Mouse (Mus musculus) layer of hippocampus, adult 8-10 months (tissue): ENCODE measurements around the gene Pitpnm3. TPM values are rescaled to one million over a fixed set of nuclear protein-coding genes. Genes with fewer than 3 reads are reported as not detected.

Experiments
- DNase-seq, 2 experiments: peaks; one replicate each; pipeline ENCODE4 v3.0.0; 2022; ENCODE audit warnings: low spot score in 2 of 2
- total RNA-seq, 4 experiments: library from RNA; stranded (reverse); gene quantifications; 2 replicates each; pipeline ENCODE4 v1.2.4; 2022

The Pitpnm3 gene
- total RNA-seq, 4 experiments from 2014 or later: 30.5 to 46.8 (median 35.3) TPM

- DNase-seq: no peak
Observed at GRCm38 (mm10) chr11:72023581-72023980, 112.0 kb downstream of the Pitpnm3 start.

GRCm38 (mm10) chr11:72022827-72023226, 112.8 kb downstream of the Pitpnm3 start:
- no peak for DNase-seq

- DNase-seq: no peak
Observed at GRCm38 (mm10) chr11:72021015-72021414, 114.6 kb downstream of the Pitpnm3 start.

GRCm38 (mm10) chr11:72017253-72017601, 118.4 kb downstream of the Pitpnm3 start:
- DNase-seq: no peak

- peak in 1 of 2 experiments; percentile 30 for DNase-seq
Observed at GRCm38 (mm10) chr11:72016518-72017252, 118.9 kb downstream of the Pitpnm3 start.

GRCm38 (mm10) chr11:72014674-72015073, 120.9 kb downstream of the Pitpnm3 start:
- no peak for DNase-seq

- DNase-seq: no peak
Observed at GRCm38 (mm10) chr11:72011955-72012354, 123.6 kb downstream of the Pitpnm3 start.

GRCm38 (mm10) chr11:72010940-72011722, 124.4 kb downstream of the Pitpnm3 start:
- DNase-seq: no peak

GRCm38 (mm10) chr11:72010367-72010766, 125.2 kb downstream of the Pitpnm3 start:
- DNase-seq: no peak

- no peak for DNase-seq
Observed at GRCm38 (mm10) chr11:72005547-72005946, 130.0 kb downstream of the Pitpnm3 start.

GRCm38 (mm10) chr11:72003171-72003570, 132.4 kb downstream of the Pitpnm3 start:
- DNase-seq: no peak

- DNase-seq: no peak
Observed at GRCm38 (mm10) chr11:72002138-72002853, 133.3 kb downstream of the Pitpnm3 start.

- no peak for DNase-seq
Observed at GRCm38 (mm10) chr11:72000194-72000593, 135.4 kb downstream of the Pitpnm3 start.

Other genes starting within 250 kb of the Pitpnm3 start
- not detected for gene Aipl1, start 98.3 kb downstream of the Pitpnm3 start, total RNA-seq
- under 1 TPM in 2 of 4 experiments, not detected in 2; 0.58 to 0.77 TPM for gene Pimreg, start 93.7 kb downstream of the Pitpnm3 start, total RNA-seq
- 10 to 100 TPM; 11.2 to 13.3 (median 12.2) TPM for gene Gm43951, start 71.1 kb upstream of the Pitpnm3 start, total RNA-seq
- gene 4933427D14Rik, start 71.7 kb upstream of the Pitpnm3 start, total RNA-seq: 10 to 100 TPM; 24.7 to 35.6 (median 30.4) TPM
- gene Txndc17, start 71.8 kb upstream of the Pitpnm3 start, total RNA-seq: 10 to 100 TPM; 26.9 to 33.8 (median 29.7) TPM
- gene Med31, start 79.8 kb upstream of the Pitpnm3 start, total RNA-seq: 10 to 100 TPM; 13.1 to 16.1 (median 13.7) TPM
- 1 to 10 TPM; 6.2 to 9.8 (median 7.9) TPM for gene Slc13a5, start 131.4 kb upstream of the Pitpnm3 start, total RNA-seq
- 10 to 100 TPM in 2 of 4 experiments, 1 to 10 TPM in 2; 7.5 to 16.5 (median 10.7) TPM for gene Xaf1, start 165.9 kb upstream of the Pitpnm3 start, total RNA-seq
- not detected for gene Fbxo39, start 178.7 kb upstream of the Pitpnm3 start, total RNA-seq
- 1 to 10 TPM; 1.7 to 3.8 (median 3.3) TPM for gene Tekt1, start 226.7 kb upstream of the Pitpnm3 start, total RNA-seq